Mouse (Mus musculus) lung, postnatal 0 days (tissue): ENCODE data around the gene Vmn1r215. TPM values are rescaled to one million over a fixed set of nuclear protein-coding genes. Genes with fewer than 3 reads are reported as not detected.
"Not testable (repeated sequence)": the region's sequence is repeated elsewhere in the genome, so short reads cannot be mapped to it uniquely, and the experiment has no call there.

Experiments
- ATAC-seq: fragments of 200-750 bp; cut with Nextera tagmentation; 2 replicates; pipeline ENCODE4 v1.8.0; 2017; ENCODE audit warnings: moderate library complexity
- DNase-seq: peaks from one replicate; pipeline ENCODE4 v3.0.0-alpha.2; 2016; ENCODE audit warnings: low spot score
- H3K27ac ChIP-seq: fragments of 300-500 bp; sonication (generic); 2 replicates; pipeline ENCODE4 v1.5.1; 2014; ENCODE audit warnings: antibody characterized with exemption, mild to moderate bottlenecking, low read length, mixed read lengths
- H3K27me3 ChIP-seq: fragments of 300-500 bp; sonication (generic); replicated peaks from 2 replicates; pipeline ENCODE4 v1.6.1; 2014; ENCODE audit warnings: low read length, mixed read lengths; ENCODE audit not compliant: insufficient read depth
- H3K36me3 ChIP-seq: fragments of 300-500 bp; sonication (generic); 2 replicates; pipeline ENCODE4 v1.6.1; 2014; ENCODE audit warnings: low read length, mixed read lengths; ENCODE audit not compliant: insufficient read depth
- H3K4me1 ChIP-seq: fragments of 300-500 bp; sonication (generic); 2 replicates; pipeline ENCODE4 v1.6.1; 2014; ENCODE audit warnings: antibody characterized with exemption, low read depth, low read length, mixed read lengths; ENCODE audit not compliant: insufficient read depth
- H3K4me2 ChIP-seq: fragments of 300-500 bp; sonication (generic); replicated peaks from 2 replicates; pipeline ENCODE4 v1.6.1; 2014; ENCODE audit warnings: low read depth, mild to moderate bottlenecking, low read length, moderate library complexity, mixed read lengths
- H3K4me3 ChIP-seq: fragments of 300-500 bp; sonication (generic); 2 replicates; pipeline ENCODE4 v1.5.1; 2014; ENCODE audit warnings: low read depth, low read length
- H3K9ac ChIP-seq: fragments of 300-500 bp; sonication (generic); replicated peaks from 2 replicates; pipeline ENCODE4 v1.6.1; 2014; ENCODE audit warnings: low read depth, mild to moderate bottlenecking
- H3K9me3 ChIP-seq: fragments of 300-500 bp; sonication (generic); 2 replicates; pipeline ENCODE4 v1.6.1; 2016; ENCODE audit warnings: low read length, mixed read lengths
- CTCF ChIP-seq: IDR thresholded peaks from 2 replicates; pipeline ENCODE4 v1.5.1; 2016; ENCODE audit warnings: antibody characterized with exemption, mild to moderate bottlenecking
- EP300 ChIP-seq: IDR thresholded peaks from 2 replicates; pipeline ENCODE4 v1.6.1; 2016; ENCODE audit warnings: antibody characterized with exemption, mild to moderate bottlenecking, control low read depth
- WGBS: fragments of 180-500 bp; shearing (Covaris S2); extraction: QIAGEN DNeasy Blood & Tissue Kit; methylation state at CpG from one replicate; pipeline ENCODE4 v1.1.7; 2014; 5-methylcytosine and 5-hydroxymethylcytosine counted together
- polyA plus RNA-seq: library from polyadenylated mRNA; unstranded; fragments of >200 nt; fragmentation: Nextera tagmentation; extraction: Ambion mirVana; gene quantifications from 2 replicates; pipeline ENCODE4 v1.2.1, GENCODE M21; 2015

Gene Vmn1r215
- polyA plus RNA-seq: not detected in 2 replicates

- no peak for DNase-seq
- Histone ChIP-seq H3K9ac (no peak within 1 kb of the TSS), H3K4me1 (no peaks in the 10 kb centered on the region), H3K36me3 (no peaks in the 10 kb centered on the region), H3K9me3 (no peaks in the 10 kb centered on the region), H3K27me3 (no peaks in the 10 kb centered on the region), H3K27ac (no peak within 1 kb of the TSS), H3K4me2 (no peak within 1 kb of the TSS), H3K4me3 (no peak within 1 kb of the TSS)
- ATAC-seq: no peak
- 71% methylated on average over 1 of the region's 1 CpGs for WGBS
- TF ChIP-seq EP300 (no peak), CTCF (no peak)
Observed at GRCm38 (mm10) chr13:23067725-23068124, at the start of gene Vmn1r215. Gene Vmn1r215, plus strand, starts transcription at chr13:23068025.

GRCm38 (mm10) chr13:23018158-23018557, 49.7 kb upstream of the Vmn1r215 start:
- DNase-seq (no peak), ATAC-seq (no peak)
- no peak overlapping the region for H3K9ac ChIP-seq
- no peak overlapping the region for H3K4me3 ChIP-seq
- no peak for TF ChIP-seq EP300
- TF ChIP-seq CTCF: no peak
- no peak overlapping the region for H3K4me2 ChIP-seq
- H3K36me3 ChIP-seq: no peaks in the 10 kb centered on the region
- H3K4me1 ChIP-seq: no peaks in the 10 kb centered on the region
- H3K27ac ChIP-seq: no peak overlapping the region
- no peaks in the 10 kb centered on the region for H3K9me3 ChIP-seq
- H3K27me3 ChIP-seq: no peaks in the 10 kb centered on the region

- ATAC-seq: no peak
- H3K36me3 ChIP-seq: no peaks in the 10 kb centered on the region
Observed at GRCm38 (mm10) chr13:23024812-23025211, 43.0 kb upstream of the Vmn1r215 start.

GRCm38 (mm10) chr13:23030118-23030517, 37.7 kb upstream of the Vmn1r215 start, which contains the start of gene Vmn1r214:
Gene Vmn1r214, plus strand, starts transcription at chr13:23030418.
- no peaks in the 10 kb centered on the region for H3K36me3 ChIP-seq
- H3K4me1 ChIP-seq: no peaks in the 10 kb centered on the region
- H3K27ac ChIP-seq: no peak within 1 kb of the TSS
- DNase-seq (no peak), ATAC-seq (no peak)
- H3K4me2 ChIP-seq: no peak within 1 kb of the TSS
- 69% methylated on average over 3 of the region's 3 CpGs for WGBS
- TF ChIP-seq CTCF: no peak
- no peak for TF ChIP-seq EP300
- no peak within 1 kb of the TSS for H3K9ac ChIP-seq
- H3K4me3 ChIP-seq: no peak within 1 kb of the TSS
- no peaks in the 10 kb centered on the region for H3K9me3 ChIP-seq
- H3K27me3 ChIP-seq: no peaks in the 10 kb centered on the region

More at GRCm38 (mm10) chr13:23024812-23025211, 43.0 kb upstream of the Vmn1r215 start:
- no peaks in the 10 kb centered on the region for H3K4me1 ChIP-seq
- no peak overlapping the region for H3K4me3 ChIP-seq
- H3K27ac ChIP-seq: no peak overlapping the region
- no peak overlapping the region for H3K9ac ChIP-seq
- no peaks in the 10 kb centered on the region for H3K9me3 ChIP-seq
- TF ChIP-seq CTCF: no peak
- TF ChIP-seq EP300: no peak
- no peaks in the 10 kb centered on the region for H3K27me3 ChIP-seq
- DNase-seq: no peak
- H3K4me2 ChIP-seq: no peak overlapping the region

GRCm38 (mm10) chr13:23057778-23058177, 10.0 kb upstream of the Vmn1r215 start:
- Histone ChIP-seq H3K4me2 (no peak overlapping the region), H3K36me3 (no peaks in the 10 kb centered on the region), H3K9ac (no peak overlapping the region), H3K4me3 (no peak overlapping the region), H3K9me3 (no peaks in the 10 kb centered on the region), H3K4me1 (no peaks in the 10 kb centered on the region), H3K27ac (no peak overlapping the region), H3K27me3 (no peaks in the 10 kb centered on the region)
- WGBS: 52% methylated on average over 1 of the region's 1 CpGs
- no peak for DNase-seq
- ATAC-seq: no peak
- TF ChIP-seq CTCF: no peak
- TF ChIP-seq EP300: no peak

GRCm38 (mm10) chr13:23069312-23069711, 1.5 kb downstream of the Vmn1r215 start:
- H3K36me3 ChIP-seq: no peaks in the 10 kb centered on the region
- no peak overlapping the region for H3K27ac ChIP-seq
- ATAC-seq: no peak

GRCm38 (mm10) chr13:23094386-23094785, 26.6 kb downstream of the Vmn1r215 start:
- ATAC-seq (no peak), DNase-seq (no peak)
- Histone ChIP-seq H3K4me3 (no peak overlapping the region), H3K27ac (no peak overlapping the region), H3K27me3 (no peaks in the 10 kb centered on the region), H3K9me3 (no peaks in the 10 kb centered on the region), H3K9ac (no peak overlapping the region), H3K4me1 (no peaks in the 10 kb centered on the region), H3K4me2 (no peak overlapping the region), H3K36me3 (no peaks in the 10 kb centered on the region)
- no peak for TF ChIP-seq CTCF
- no peak for TF ChIP-seq EP300
- 75% methylated on average over 4 of the region's 4 CpGs for WGBS

More at GRCm38 (mm10) chr13:23069312-23069711, 1.5 kb downstream of the Vmn1r215 start:
- DNase-seq: no peak
- Histone ChIP-seq H3K9ac (no peak overlapping the region), H3K4me1 (no peaks in the 10 kb centered on the region), H3K9me3 (no peaks in the 10 kb centered on the region), H3K27me3 (no peaks in the 10 kb centered on the region), H3K4me3 (no peak overlapping the region), H3K4me2 (no peak overlapping the region)
- 64% methylated on average over 2 of the region's 2 CpGs for WGBS
- TF ChIP-seq CTCF (no peak), EP300 (no peak)

GRCm38 (mm10) chr13:23118126-23118525, 50.3 kb downstream of the Vmn1r215 start, which contains the start of gene Vmn1r217:
Gene Vmn1r217, minus strand, starts transcription at chr13:23118226.
- H3K4me3 ChIP-seq, ATAC-seq, H3K4me1 ChIP-seq, H3K27me3 ChIP-seq, DNase-seq, H3K9me3 ChIP-seq, H3K9ac ChIP-seq, H3K27ac ChIP-seq, H3K4me2 ChIP-seq, H3K36me3 ChIP-seq: not testable (repeated sequence)
- 73% methylated on average over 1 of the region's 1 CpGs for WGBS
